Mouse (Mus musculus) regulatory T cell (primary cell): ENCODE data around the gene Fbln2.

ENCODE experiments used
- in situ Hi-C: fragments of 300-600 bp; cut with MboI, MseI; formaldehyde crosslinking; loops from one replicate; pipeline ENCODE4 v1.15.1; 2025; ENCODE audit warnings: high pct_unique_total_duplicates

Fbln2 gene

DNA sequence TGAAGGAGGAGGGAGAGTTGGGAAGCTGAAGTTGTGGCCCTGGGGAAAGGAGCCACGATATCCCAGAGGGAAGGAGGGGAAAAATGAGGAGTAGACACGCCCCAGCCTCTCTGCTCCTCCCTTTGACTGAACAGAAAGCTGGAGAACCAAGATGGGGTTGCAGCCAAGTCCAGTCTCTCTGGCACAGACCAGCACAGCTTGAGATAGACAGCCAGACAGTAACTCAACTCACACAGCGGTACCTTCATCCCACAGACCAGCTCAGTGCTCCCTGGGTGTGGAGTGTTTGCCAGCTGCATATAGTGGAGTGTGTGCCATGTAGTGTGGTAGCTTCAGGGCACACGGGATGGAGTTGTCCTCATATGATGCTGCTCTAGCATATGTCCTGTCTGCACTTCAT, 16.7 kb downstream of the Fbln2 start:
- in situ Hi-C loops: no loop called here

DNA sequence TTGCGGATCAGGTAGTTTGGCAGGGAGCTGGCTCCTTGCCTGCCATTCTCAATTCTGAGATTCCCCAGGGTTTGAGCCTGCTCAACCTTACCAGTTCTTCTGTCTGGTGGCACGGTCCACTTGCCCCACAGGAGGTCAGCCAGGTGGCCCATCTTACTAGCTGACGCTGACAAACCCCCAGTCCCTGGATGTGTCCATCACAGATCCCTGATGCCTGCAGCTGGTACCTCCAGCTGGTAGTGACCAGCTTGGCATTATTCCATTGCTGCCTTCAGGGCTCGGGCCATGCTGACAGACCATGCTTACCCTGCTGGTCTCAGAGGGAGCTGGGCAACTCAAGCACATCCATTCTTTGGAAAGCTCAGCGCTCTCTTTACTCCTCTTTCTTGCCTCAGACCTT, 18.7 kb downstream of the Fbln2 start:
- in situ Hi-C loops: no loop called here

DNA sequence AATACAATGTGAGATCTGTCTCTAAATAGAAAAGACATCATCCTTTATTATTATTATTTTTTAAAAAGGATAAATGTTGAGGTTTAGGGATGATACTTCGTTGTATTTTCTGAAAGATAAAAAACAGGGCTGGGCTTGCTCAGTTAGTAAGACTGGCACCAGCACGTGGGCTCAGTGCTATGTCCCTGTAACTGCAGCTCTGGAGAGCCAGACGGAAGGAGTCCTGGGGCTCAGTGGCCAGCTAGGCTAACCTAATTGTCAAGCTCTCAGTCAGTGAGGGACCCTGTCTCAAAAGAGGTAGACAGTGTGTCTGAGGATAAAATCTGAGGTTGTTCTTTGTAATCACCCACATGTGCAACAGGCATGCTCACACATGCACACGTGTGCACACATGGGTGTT, 19.3 kb downstream of the Fbln2 start:
- in situ Hi-C loops: no loop called here

DNA sequence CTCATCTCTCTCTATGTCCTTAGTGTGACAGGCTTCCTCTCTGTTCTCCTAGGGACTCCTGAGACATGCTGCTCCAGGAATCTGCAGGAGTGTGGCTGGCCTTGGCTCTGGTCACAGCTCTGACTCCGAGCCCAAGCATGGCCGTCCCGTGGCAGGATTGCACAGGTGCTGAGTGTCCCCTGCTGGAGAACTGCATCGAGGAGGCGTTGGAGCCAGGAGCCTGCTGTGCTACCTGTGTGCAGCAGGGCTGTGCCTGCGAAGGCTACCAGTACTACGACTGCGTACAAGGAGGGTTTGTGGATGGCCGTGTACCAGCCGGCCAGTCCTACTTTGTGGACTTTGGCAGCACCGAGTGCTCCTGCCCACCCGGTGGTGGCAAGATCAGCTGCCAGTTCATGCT, 20.8 kb downstream of the Fbln2 start:
- in situ Hi-C loops: no loop called here

DNA sequence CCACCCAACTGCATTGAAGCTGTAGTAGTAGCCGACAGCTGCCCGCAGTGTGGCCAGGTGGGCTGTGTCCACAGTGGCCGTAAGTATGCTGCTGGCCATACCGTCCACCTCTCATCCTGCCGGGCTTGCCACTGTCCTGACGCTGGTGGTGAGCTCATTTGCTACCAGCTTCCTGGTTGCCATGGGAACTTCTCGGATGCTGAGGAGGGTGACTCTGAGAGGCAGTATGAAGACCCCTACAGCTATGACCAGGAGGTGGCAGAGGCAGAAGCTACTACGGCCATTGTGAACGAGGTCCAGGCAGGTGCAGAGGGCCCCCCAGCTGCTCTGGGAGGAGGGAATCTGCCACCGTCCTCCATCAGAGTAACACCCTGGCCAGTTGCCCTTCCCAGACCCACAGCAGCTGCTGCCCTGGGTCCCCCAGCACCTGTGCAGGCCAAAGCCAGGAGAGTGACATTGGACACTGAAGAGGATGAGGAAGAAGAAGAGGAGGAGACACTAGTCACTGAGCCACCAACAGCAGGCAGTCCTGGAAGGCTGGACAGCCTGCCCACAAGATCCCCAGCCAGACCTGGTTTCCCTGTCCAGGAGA, 21.3 kb downstream of the Fbln2 start:
- in situ Hi-C loops: no loop called here

DNA sequence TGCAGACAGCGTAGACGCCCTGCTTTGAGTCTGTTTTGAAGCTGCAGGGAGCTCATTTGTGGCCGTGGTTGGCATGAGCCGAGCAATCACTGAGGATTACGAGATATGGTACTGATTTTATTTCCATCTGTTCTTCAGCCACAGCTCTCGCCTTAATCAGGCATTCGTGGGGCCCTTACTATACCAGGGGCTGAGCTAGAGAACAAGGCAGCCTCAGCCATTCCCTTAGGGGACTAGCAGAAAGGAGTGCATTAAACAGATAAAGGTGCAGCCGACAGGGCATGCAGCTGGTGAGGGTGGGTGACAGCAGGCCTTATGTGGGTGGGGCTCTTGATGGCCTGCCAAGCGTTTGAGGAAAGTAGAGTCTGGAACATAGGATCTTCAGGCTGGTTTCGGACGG, 23.8 kb downstream of the Fbln2 start:
- in situ Hi-C loops: no loop called here

DNA sequence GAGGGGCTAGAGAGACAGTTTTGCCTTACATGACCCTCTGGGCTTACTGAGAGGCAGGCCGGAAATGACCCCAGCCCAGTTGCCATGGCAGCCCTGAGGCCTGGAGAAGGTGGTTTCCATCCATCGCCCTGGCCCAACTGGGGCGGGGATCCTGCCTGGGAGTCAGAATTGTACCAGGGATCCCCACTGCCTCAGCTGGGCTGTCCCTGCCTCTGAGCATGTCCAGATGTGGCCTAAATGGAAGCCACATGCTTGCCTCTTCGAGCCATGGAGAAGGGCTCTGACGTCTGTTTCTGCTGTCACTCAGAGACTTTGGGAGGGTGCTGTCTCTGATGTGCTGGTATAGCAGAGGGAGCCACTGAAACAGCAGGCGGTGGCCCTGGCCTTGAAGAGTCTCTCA, 24.2 kb downstream of the Fbln2 start:
- in situ Hi-C loops: no loop called here

DNA sequence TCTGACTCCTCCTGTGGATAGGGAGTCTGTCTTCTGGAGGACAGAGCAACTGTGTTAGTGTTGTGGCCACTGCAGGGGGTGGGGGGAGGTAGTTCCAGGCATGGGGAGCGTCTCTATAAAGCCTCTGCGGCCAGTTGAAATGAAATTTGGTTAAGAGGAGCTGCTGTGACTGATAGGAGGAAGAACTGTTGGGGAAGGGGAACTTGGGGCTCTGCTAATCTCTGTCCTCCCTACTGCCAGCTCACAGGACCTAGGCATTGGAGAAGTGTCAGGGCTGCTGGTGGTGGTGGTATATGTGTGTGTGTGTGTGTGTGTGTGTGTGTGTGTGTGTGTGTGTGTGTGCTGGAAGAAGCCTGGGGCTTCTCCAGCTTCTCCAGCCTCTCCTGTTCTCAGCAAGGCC, 25.0 kb downstream of the Fbln2 start:
- in situ Hi-C loops: no loop called here

DNA sequence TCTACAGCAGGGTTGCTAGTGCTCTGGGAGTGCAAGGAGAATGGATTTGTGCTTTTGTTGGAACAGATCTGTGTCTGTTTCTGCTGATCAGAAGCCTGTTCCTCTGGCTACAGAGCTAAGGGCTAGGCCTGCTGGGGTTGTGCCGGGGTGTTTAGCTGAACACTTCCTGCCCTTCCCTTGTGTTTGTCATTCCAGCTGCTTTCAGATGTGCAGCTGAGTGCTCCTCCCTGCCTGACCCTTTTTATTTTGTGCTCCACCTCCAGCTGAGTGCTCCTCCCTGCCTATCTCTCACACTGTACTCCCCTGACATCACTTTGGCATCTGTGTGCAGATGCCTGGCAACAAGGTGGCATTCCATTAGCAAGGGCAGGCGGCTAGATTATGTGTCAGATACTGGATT, 28.3 kb downstream of the Fbln2 start:
- in situ Hi-C loops: loop anchor here (10.0 kb wide), 1 partner anchor 1776 kb away; no protein-coding TSS in a partner anchor

DNA sequence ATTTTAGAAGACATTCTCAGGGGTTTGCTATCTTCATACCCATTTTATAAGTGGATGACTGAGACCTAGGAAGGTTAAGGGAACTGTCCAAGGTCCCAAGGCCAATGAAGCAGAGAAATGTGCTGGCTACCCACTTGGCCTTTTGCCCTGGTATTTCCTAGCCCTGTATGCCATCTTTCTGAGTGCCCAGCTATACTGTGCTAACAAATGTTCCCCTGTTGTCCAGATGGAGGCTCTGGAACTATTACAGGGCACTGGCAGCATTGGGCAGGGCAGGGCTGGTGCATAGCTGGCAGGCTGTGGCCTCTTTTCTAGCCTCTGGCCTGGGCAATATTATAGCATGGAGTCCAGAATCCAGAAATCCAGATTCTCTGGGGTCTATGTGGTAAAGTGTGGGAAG, 28.7 kb downstream of the Fbln2 start:
- in situ Hi-C loops: loop anchor here (10.0 kb wide), 1 partner anchor 1776 kb away; no protein-coding TSS in a partner anchor

DNA sequence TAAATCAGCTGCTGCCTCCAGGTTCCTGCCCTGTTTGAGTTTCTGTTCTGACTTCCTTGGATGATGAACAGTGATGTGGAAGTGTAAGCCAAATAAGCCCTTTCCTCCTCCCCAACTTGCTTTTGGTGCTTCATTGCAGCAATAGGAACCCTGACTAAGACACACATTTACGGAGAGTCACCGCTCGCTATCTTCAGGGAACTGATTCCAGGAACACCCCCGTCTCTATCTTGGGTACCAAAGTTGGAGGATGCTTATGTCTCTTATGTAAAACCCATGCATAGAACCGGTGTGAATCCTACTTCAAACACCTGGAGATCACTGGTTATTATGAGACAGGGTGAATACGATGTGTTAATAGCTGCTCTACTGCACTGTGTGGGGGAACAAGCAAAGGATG, 31.1 kb downstream of the Fbln2 start:
- in situ Hi-C loops: loop anchor here (10.0 kb wide), 1 partner anchor 1779 kb away; no protein-coding TSS in a partner anchor

DNA sequence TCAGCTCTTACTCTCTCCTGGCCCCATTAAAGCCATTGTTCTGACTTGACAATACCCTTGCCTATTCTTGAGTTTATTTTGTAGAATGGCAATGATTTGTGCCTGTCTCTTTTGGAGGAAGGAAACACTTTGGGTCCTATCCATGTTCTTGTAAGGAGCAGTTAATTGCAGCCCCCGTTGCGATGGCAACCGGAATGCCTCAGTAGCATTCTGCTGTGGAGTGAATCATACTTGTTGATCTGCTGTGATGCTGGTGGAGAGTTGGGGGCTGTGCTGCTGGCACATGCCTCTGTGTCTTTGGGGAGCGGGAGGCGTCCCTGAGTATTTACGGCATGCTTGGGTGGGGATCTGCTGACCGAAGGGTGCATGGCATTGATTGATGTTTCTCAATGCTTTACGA, 32.1 kb downstream of the Fbln2 start:
- in situ Hi-C loops: loop anchor here (10.0 kb wide), 1 partner anchor 1780 kb away; no protein-coding TSS in a partner anchor

DNA sequence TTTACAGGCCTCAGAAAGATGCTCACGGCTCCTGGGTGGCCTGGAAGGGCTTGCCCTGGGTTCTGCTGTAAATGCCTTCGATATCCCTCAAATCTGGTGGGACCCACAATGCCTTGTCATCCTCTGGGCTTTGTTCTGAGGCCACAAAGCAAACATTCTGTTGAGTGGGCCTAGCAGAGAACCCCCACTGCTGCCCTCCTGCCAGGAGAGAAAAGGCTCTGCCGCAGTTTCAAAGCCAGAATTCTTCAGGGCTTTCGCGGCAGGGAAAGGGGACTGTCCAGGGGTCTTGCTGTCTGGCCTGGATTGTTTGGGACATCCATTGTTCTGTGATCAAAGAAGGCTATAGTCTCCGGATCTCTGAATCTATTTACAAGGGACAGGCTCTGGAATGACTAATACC, 33.1 kb downstream of the Fbln2 start:
- in situ Hi-C loops: loop anchor here (10.0 kb wide), 1 partner anchor 1781 kb away; no protein-coding TSS in a partner anchor

DNA sequence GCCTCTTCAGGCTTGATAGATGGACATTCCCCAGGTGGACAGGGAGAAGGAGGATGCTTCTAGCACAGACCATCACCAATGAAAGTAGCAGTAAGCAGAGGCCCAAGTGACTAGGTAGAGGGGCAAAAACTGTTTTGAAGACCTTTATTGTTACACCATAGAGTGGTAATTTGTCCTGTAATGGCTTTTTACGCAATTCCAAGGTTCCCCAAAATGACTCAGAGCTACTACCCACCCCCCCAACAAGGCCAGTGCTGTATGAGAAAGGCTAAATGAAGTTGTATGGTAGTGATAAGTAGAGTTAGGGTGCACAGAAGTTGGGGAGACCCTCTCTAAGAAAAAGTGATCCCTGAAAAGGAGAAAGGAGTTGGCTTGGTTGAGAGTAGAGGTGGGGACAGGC, 35.1 kb downstream of the Fbln2 start:
- in situ Hi-C loops: loop anchor here (10.0 kb wide), 1 partner anchor 1783 kb away; no protein-coding TSS in a partner anchor

DNA sequence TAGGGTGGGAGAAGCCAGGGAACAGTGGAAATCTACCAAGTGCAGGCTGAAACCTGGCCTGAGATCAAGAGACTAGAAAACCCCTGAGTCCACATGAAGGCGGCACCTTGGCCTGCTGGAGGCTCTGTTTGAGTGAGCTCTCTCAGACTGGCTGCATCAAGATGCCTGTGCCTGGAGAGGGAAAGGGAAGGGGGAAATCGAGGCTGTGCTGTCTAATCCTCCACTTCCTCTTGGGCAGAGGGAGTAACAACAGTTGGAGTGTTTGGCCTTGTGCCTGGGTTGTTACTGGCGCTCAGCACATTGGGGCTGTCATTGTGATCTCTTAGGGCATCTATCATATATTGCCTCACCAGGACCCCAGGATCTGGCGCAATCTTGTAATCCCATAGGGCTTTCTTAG, 36.4 kb downstream of the Fbln2 start:
- in situ Hi-C loops: loop anchor here (10.0 kb wide), 1 partner anchor 1784 kb away; no protein-coding TSS in a partner anchor

DNA sequence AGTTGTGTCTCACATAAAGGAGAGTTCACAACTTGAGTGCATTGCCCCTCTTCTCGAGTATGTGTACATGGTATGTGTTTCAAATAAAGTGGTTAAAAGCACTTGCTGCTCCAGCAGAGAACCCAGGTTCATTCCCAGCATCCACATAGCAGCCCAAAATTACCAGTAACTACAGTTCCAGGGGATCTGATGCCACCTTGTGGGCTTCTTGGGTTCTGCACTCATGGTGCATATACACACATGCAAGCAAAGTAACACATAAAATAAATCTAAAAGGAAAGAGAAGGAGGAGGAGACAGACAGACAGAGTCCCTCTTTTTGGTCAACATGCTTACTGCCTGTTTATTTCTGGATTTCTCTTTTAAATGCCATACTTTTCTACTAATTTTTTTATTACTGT, 37.5 kb downstream of the Fbln2 start:
- in situ Hi-C loops: loop anchor here (10.0 kb wide), 1 partner anchor 1785 kb away; no protein-coding TSS in a partner anchor

DNA sequence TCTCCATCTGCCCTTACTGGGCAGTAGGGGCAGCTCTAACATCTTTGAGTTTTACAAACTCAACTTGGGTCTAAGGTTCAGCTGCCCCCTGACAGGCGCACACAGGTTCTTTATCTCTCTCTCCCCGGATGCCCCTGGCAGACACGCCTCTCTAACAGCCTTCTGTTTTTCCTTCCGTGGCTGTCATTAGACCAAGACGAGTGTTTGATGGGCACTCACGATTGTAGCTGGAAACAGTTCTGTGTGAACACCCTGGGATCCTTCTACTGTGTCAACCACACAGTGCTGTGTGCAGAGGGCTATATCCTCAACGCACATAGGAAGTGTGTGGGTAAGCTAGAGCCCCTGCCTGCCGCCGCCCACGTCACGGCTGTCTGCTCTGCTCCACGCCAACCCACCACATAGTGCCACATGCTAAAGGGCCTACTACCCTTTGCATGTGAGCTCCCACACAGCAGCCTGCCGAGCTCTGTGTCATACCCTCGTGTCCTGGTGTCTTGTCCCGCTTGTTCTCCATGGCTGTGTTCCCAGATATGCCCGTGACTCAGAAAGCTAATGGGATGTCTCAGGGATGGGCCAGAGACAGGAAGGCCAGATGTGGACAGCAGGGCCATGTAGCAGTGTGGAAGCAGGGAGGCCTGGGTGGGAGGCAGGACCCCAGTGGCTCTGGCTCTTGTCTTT, 47.3 kb downstream of the Fbln2 start:
- in situ Hi-C loops: no loop called here

DNA sequence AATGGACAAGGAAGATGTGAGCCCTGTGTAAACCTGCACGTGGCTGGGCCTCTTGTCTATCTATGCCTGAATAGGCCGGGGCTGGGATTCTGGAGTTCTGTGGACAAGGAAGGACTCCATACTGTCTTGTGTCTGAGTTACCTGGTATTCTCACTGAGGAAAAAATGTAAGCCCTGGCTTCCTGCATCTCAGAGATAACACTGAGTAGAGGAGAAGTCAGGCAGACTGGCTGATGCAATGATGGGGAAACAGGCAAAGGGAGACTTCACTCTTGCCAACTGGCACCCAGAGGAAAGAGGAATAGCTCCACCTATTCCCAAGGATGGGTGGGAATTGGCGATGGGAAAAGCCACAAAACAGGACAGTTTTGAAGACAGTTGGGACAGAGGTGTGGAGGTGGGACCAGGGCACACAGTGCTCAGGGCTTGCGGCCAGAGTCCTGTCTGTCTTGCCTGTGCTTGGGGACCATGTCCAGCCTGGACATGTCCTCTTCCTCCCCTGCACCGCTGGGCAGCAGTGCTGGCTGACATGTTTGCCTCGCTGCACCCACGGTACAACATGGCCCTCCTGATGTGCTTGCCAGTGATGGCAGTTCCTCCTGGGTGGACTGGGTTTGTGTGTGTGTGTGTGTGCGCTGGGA, 48.2 kb downstream of the Fbln2 start:
- in situ Hi-C loops: no loop called here

DNA sequence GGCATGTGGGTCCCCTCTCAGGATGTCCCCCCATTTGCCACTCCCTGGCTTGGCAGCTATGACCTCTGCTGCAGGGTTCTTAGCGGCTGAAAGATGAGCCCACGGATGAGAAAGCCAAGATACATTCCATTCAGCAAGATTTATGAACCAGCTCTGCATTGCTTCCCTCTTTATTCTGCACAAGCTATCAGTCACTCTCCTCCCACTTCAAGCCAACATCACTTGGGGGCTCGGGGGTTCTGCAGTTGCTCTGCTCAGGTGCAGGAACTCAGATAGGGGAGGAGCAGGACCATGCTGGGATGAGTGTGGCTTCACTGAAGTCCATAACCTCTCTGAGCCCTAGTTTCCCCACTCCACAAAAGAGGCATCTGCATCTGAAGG, 48.7 kb downstream of the Fbln2 start:
- in situ Hi-C loops: no loop called here

DNA sequence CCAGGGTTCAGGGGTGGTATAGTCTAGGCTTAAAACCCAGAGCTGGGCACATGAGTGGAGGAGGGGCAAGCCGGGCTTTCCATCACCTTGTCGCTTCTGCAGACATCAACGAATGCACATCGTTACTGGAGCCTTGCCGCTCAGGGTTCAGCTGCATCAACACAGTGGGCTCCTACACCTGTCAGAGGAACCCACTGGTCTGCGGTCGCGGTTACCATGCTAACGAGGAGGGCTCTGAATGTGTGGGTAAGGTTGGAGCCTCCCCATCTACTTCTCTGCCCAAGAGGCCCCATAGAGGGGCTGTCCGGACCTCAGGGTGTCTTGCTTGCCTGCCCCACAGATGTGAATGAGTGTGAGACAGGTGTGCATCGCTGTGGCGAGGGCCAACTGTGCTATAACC, 53.4 kb downstream of the Fbln2 start:
- in situ Hi-C loops: no loop called here

DNA sequence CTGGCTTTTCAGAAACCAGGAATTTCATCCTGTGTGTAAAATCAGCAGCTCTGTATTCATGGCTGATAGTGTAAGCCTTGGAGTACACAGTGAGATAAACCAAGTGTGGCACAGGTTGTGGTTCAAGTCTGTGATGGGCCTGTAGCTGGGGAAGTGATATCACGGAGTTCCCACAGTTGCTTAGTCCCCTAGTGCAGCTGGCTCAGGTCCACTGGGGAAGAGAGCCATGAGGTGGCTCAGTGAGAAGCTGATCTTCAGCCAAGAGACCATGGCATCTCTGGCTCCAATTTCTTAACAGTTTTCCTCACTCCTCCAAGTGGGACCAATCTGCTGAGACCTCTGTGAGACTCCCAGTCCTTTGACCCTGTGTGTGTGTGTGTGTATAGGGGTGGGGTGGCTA, 54.4 kb downstream of the Fbln2 start:
- in situ Hi-C loops: no loop called here

DNA sequence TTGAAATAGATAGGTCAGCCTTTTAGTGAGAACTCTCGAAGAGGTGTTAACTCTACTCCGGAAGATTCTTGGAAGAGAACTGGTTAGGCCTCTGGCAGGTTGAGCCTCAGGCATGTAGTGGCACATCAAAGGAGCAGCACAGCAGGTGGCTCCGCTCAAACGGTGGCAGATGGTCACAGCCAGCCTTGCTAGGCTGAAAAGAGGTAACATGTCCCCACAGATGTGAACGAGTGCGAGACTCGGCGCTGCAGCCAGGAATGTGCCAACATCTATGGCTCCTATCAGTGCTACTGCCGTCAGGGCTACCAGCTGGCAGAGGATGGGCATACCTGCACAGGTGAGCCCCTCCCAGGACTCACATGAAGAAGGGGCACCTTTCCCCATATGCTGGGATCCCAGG, 56.1 kb downstream of the Fbln2 start:
- in situ Hi-C loops: no loop called here

DNA sequence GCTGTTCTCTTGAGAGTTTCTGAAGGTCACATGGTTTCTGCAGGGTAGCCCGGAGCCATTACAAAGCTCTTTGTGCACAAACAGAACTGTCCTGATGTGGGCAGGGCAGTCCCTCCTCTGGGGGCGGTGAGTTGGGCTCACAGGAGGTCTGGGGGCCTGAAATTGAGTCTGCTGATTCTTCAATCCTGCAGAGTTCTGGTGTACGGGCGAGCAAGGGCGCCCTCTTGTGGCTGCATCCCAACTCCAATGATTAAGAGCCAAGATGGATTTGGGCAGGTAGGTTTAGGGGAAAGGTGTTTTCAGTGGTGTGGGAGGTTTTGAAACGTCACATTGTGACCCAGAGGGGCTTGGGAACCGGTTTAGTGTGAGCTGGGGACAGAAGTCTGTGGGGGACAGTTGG, 65.3 kb downstream of the Fbln2 start:
- in situ Hi-C loops: no loop called here
